Mouse (Mus musculus) G1E (cell line): ENCODE data around the gene Rcan1.

Experiments used
- CTCF ChIP-seq: IDR thresholded peaks from 2 replicates; pipeline ENCODE4 v1.5.1; 2012; ENCODE audit warnings: low read depth, low read length, inconsistent platforms, mixed read lengths
- GATA1 ChIP-seq: IDR thresholded peaks from 2 replicates; pipeline ENCODE4 v1.6.1; 2012; ENCODE audit warnings: borderline replicate concordance, low read length, inconsistent platforms, mixed read lengths
- POLR2AphosphoS5 ChIP-seq: IDR thresholded peaks from 2 replicates; pipeline ENCODE4 v1.6.1; 2012; ENCODE audit warnings: low read depth, low read length, inconsistent platforms; ENCODE audit not compliant: insufficient replicate concordance
- TAL1 ChIP-seq: conservative IDR thresholded peaks from 2 replicates; pipeline ENCODE4 v1.6.1; 2012; ENCODE audit warnings: low read depth, low read length, inconsistent platforms, mixed read lengths

- TF ChIP-seq CTCF: no peak
- no peak for TF ChIP-seq TAL1
- TF ChIP-seq POLR2AphosphoS5: no peak
- no peak for TF ChIP-seq GATA1
Observed at GRCm38 (mm10) chr16:92475093-92475860, 4.6 kb upstream of the Rcan1 start.
